Mouse (Mus musculus) neural tube, embryonic 13.5 days (tissue): Measurements from ENCODE around the gene Gm6169. TPM values are rescaled to one million over a fixed set of nuclear protein-coding genes. Genes with fewer than 3 reads are reported as not detected.
"Not testable (repeated sequence)": the region's sequence is repeated elsewhere in the genome, so short reads cannot be mapped to it uniquely, and the experiment has no call there.

ENCODE experiments used
- ATAC-seq: fragments of 200-750 bp; cut with Nextera tagmentation; 2 replicates; pipeline ENCODE4 v1.8.0; 2017; ENCODE audit warnings: low read depth, mild to moderate bottlenecking, moderate TSS enrichment, moderate library complexity
- H3K27ac ChIP-seq: fragments of 300-500 bp; sonication (generic); replicated peaks from 2 replicates; pipeline ENCODE4 v1.5.1; 2015; ENCODE audit warnings: moderate library complexity, mild to moderate bottlenecking, inconsistent platforms
- H3K27me3 ChIP-seq: fragments of 300-500 bp; sonication (generic); 2 replicates; pipeline ENCODE4 v1.6.1; 2015; ENCODE audit warnings: mild to moderate bottlenecking, inconsistent platforms
- H3K36me3 ChIP-seq: fragments of 300-500 bp; sonication (generic); 2 replicates; pipeline ENCODE4 v1.6.1; 2015; ENCODE audit warnings: mild to moderate bottlenecking, inconsistent platforms
- H3K4me1 ChIP-seq: fragments of 300-500 bp; sonication (generic); replicated peaks from 2 replicates; pipeline ENCODE4 v1.6.1; 2015; ENCODE audit warnings: inconsistent platforms
- H3K4me2 ChIP-seq: fragments of 300-500 bp; sonication (generic); 2 replicates; pipeline ENCODE4 v1.6.1; 2015; ENCODE audit warnings: inconsistent platforms, mild to moderate bottlenecking, moderate library complexity
- H3K4me3 ChIP-seq: fragments of 300-500 bp; sonication (generic); 2 replicates; pipeline ENCODE4 v1.5.1; 2015; ENCODE audit warnings: mild to moderate bottlenecking, inconsistent platforms
- H3K9ac ChIP-seq: fragments of 300-500 bp; sonication (generic); 2 replicates; pipeline ENCODE4 v1.6.1; 2015; ENCODE audit warnings: moderate library complexity, mild to moderate bottlenecking, inconsistent platforms
- H3K9me3 ChIP-seq: fragments of 300-500 bp; sonication (generic); 2 replicates; pipeline ENCODE4 v1.6.1; 2016; ENCODE audit warnings: inconsistent platforms
- WGBS: fragments of 180-500 bp; shearing (Covaris S2); methylation state at CpG from one replicate; pipeline ENCODE4 v1.1.7; 2015; 5-methylcytosine and 5-hydroxymethylcytosine counted together
- polyA plus RNA-seq: library from polyadenylated mRNA; unstranded; fragments of >200 nt; fragmentation: Nextera tagmentation; extraction: Ambion mirVana; gene quantifications from 2 replicates; pipeline ENCODE4 v1.2.1, GENCODE M21; 2015

The Gm6169 gene
- polyA plus RNA-seq, 1 experiment from 2014 or later, result 1.4 TPM

DNA sequence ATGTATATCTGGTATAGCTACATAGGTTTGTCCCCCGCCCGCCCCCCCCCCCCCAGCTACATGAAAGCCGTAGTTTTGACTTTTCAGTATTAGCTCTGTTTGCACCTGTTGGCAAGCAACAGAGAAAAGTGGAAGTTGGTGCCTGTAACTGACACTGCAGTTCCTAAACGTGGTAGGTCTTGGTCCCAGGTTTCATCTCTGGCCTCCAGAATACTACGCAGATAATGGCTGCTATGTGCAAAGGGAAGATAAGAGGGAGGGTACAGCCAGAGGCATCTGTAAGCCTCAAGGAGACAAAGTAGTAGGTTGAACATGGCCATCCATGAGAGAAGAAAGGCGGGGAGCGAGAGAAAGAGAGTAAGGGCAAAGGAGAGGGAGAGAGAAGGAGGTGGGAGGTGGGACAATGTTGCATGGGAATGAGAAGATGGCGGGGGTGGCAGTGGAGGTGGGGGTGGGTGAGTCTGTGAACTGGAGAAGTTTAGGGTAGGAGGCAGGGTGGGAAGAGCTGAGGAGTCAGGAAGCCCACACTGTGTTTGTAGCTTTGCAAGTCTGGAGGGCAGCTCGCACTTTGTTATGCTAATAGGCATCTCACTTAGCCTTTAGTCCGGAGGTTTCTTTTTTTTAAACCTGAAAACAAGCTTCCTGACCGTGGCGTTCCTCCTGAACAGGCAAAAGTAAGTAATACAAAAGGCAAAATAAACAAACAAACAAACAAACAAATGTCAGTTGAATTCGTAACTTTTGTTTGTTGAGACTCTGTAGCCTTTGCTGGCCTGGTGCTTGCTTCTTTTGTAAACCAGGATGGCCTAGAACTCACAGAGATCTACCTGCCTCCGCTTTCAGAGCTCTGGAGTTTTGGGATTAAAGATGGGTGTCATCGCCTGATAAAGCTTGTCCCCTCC lies 32.1 kb downstream of the Gm6169 start, which contains the start of gene Fam169a:
Gene Fam169a (plus strand): TSS at position 638 of the 902 bp plus-strand sequence.
- no peak within 1 kb of the TSS for H3K4me2 ChIP-seq
- no peaks in the 10 kb centered on the region for H3K9me3 ChIP-seq
- 39% methylated on average over 15 of the region's 15 CpGs for WGBS
- H3K9ac ChIP-seq, result no peak within 1 kb of the TSS
- peaks cover 6% of the 10 kb centered on the region; the same call in 1 of the 2 replicates for H3K27me3 ChIP-seq
- H3K27ac ChIP-seq, result no peak within 1 kb of the TSS
- no peak within 1 kb of the TSS for H3K4me3 ChIP-seq
- no peak for ATAC-seq
- no peaks in the 10 kb centered on the region for H3K36me3 ChIP-seq
- H3K4me1 ChIP-seq, result 0 out of 2 replicates have a peak, but pooled peaks cover under 1% of the 10 kb centered on the region

DNA sequence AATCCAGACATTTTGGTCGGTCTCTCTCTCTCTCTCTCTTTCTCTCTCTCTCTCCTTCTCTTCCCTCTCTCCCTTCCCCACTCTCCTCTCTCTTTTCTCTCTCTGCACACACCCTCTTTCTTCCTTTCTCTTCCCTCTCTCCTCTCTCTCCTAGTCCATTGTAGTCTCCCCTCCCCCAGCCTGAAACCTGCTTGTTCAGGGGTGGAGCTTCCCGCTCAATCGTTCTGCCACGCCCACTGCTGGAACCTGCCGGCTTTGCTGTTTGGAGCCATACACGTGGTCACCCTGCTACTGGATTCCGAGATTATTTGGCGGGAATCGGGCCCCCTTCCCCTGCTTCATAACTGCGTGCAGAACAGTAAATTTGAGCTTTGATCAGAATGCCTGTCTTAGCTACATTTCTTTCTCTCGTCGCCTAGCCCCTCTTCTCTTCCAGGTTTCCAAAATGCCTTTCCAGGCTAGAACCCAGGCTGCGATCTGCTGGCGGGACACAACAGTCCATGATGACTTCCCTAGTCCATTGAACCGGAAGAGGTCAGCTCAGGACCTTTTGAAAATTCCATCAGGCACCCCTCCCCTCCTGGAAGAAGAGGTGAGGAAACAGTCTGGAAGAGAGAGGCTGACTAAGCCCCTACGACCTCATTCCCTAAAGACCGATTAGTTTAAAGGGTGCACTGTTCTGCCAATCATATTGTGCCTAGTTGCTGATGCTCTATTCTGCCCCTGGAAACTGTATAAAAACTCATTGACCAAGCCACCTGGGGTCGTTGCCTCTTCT lies 34.0 kb downstream of the Gm6169 start:
- 45% methylated on average over 18 of the region's 18 CpGs for WGBS
- not testable (repeated sequence) for ATAC-seq

DNA sequence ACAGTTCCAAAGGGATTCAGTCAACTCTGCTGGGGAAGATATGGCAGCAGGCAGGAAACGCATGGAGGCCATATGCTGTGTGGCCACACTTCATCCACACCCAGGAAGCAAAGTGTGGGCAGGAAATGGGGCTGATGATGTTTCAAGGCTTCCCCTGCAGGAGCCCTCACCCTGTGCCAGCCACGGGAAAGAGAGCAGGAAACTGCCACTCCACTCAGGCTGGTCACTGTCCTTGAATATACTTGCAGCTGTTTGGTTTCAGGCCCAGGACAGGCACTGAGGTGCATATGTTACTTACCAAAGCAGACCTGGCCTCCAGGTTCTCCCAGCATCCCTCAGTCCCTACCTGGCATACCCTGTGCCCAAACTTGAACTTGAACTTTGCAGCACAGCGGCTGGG lies 34.6 kb downstream of the Gm6169 start:
- H3K27ac ChIP-seq, result no peak overlapping the region
- ATAC-seq, result no peak
- no peak overlapping the region for H3K4me3 ChIP-seq
- no peaks in the 10 kb centered on the region for H3K4me1 ChIP-seq
- no peaks in the 10 kb centered on the region for H3K27me3 ChIP-seq
- no peaks in the 10 kb centered on the region for H3K9me3 ChIP-seq
- H3K9ac ChIP-seq, result no peak overlapping the region
- H3K36me3 ChIP-seq, result no peaks in the 10 kb centered on the region
- H3K4me2 ChIP-seq, result no peak overlapping the region
- 55% methylated on average over 3 of the region's 3 CpGs for WGBS

More for the DNA sequence above, 34.0 kb downstream of the Gm6169 start:
- 0 out of 2 replicates have a peak overlapping the region, but pooled peaks have one; percentile 13 for H3K4me2 ChIP-seq
- H3K4me1 ChIP-seq, H3K4me3 ChIP-seq, H3K9me3 ChIP-seq, H3K27ac ChIP-seq, H3K27me3 ChIP-seq, H3K36me3 ChIP-seq, H3K9ac ChIP-seq: not testable (repeated sequence)

- 81% methylated on average over 2 of the region's 2 CpGs for WGBS
- H3K4me1 ChIP-seq, result no peaks in the 10 kb centered on the region
- ATAC-seq, result no peak
- H3K9me3 ChIP-seq, result no peaks in the 10 kb centered on the region
- H3K4me2 ChIP-seq, result no peak overlapping the region
- H3K9ac ChIP-seq, result no peak overlapping the region
- H3K27me3 ChIP-seq, result no peaks in the 10 kb centered on the region
- H3K36me3 ChIP-seq, result no peaks in the 10 kb centered on the region
- no peak overlapping the region for H3K4me3 ChIP-seq
- H3K27ac ChIP-seq, result no peak overlapping the region
Measured at GRCm38 (mm10) chr13:97063431-97063830, 35.6 kb downstream of the Gm6169 start.

DNA sequence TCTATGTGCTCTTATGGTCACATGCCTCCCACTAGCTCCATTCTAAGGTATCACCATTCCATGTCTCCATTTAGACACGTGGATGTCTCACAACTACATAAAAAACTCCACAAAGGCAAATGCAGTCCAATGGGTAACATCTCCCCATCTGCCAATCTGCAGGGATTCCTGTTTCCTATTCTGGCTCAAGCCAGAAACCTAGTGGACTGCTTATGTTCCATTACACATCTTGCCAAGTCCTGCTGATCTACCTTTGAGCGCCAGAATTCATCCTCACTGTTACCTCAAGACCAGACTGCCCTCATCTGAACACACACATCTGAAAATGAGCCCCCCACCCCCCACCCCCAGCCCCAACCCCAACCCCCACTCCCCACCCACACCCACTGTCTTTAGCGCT lies 36.9 kb downstream of the Gm6169 start:
- H3K27ac ChIP-seq, result no peak overlapping the region
- no peak overlapping the region for H3K4me2 ChIP-seq
- no peaks in the 10 kb centered on the region for H3K27me3 ChIP-seq
- WGBS, result 97% methylated on average over 3 of the region's 3 CpGs
- no peak overlapping the region for H3K9ac ChIP-seq
- H3K4me1 ChIP-seq, result no peaks in the 10 kb centered on the region
- H3K36me3 ChIP-seq, result no peaks in the 10 kb centered on the region
- H3K9me3 ChIP-seq, result no peaks in the 10 kb centered on the region
- no peak overlapping the region for H3K4me3 ChIP-seq
- ATAC-seq, result no peak

GRCm38 (mm10) chr13:97060331-97060730 lies 38.7 kb downstream of the Gm6169 start:
- ATAC-seq, result no peak
- H3K27me3 ChIP-seq, result no peaks in the 10 kb centered on the region
- no peaks in the 10 kb centered on the region for H3K36me3 ChIP-seq
- no peak overlapping the region for H3K27ac ChIP-seq
- no peak overlapping the region for H3K4me3 ChIP-seq
- no peak overlapping the region for H3K4me2 ChIP-seq
- WGBS, result 63% methylated on average over 2 of the region's 8 CpGs
- no peaks in the 10 kb centered on the region for H3K9me3 ChIP-seq
- no peak overlapping the region for H3K9ac ChIP-seq
- H3K4me1 ChIP-seq, result no peaks in the 10 kb centered on the region

DNA sequence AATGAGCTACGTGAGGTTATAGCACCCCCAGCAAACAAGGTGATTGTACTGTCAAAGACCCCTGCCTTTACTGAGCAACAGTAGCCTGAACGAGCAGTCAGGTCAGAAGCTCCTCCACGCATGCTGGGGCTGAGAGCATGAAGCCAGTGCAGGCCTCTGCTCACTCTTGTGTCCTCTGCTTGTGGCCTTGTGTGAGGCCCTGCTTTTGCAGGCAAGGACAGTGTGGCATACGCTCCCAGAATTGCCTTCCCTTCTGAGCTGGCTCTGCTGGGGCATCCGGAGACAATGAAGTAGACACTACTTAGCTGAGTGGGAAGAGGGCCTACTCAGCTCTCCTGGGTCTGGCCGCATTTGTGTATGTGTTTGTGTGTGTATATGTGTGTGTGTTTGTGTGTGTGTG lies 39.3 kb downstream of the Gm6169 start:
- 90% methylated on average over 6 of the region's 6 CpGs for WGBS

DNA sequence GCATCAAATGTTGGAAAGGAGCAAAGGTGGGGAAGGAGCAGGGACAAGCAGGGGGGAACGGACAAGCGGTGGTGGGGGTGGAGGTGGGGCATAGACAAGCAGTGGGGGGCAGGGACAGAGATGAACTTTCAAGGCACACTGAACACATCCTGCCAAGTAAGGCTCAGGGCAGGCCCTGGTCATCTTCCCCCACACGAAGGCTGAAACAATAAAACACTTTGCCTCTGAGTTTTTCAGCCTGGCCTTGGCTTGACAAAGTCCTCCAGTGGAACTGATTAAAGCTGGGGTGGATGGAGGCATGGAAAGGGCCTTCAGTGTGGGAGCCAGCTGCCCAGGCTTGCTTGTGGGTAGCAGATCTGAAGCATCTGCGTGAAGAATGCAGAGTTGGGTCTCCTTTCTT lies 41.2 kb downstream of the Gm6169 start:
- ATAC-seq, result no peak
- Histone ChIP-seq H3K27ac (no peak overlapping the region), H3K4me1 (no peaks in the 10 kb centered on the region), H3K4me3 (no peak overlapping the region), H3K36me3 (no peaks in the 10 kb centered on the region), H3K9ac (no peak overlapping the region), H3K27me3 (no peaks in the 10 kb centered on the region), H3K4me2 (no peak overlapping the region), H3K9me3 (no peaks in the 10 kb centered on the region)
- WGBS, result 58% methylated on average over 4 of the region's 4 CpGs

More for the DNA sequence above, 39.3 kb downstream of the Gm6169 start:
- Histone ChIP-seq H3K9me3 (no peaks in the 10 kb centered on the region), H3K27me3 (no peaks in the 10 kb centered on the region), H3K4me2 (no peak overlapping the region), H3K9ac (no peak overlapping the region), H3K4me3 (no peak overlapping the region), H3K36me3 (no peaks in the 10 kb centered on the region), H3K27ac (no peak overlapping the region), H3K4me1 (no peaks in the 10 kb centered on the region)
- no peak for ATAC-seq

GRCm38 (mm10) chr13:97053844-97054243 lies 45.2 kb downstream of the Gm6169 start:
- Histone ChIP-seq H3K27ac (no peak overlapping the region), H3K4me1 (no peaks in the 10 kb centered on the region), H3K4me3 (no peak overlapping the region), H3K9ac (no peak overlapping the region), H3K9me3 (no peaks in the 10 kb centered on the region), H3K4me2 (no peak overlapping the region), H3K36me3 (no peaks in the 10 kb centered on the region), H3K27me3 (no peaks in the 10 kb centered on the region)
- no peak for ATAC-seq
- 69% methylated on average over 8 of the region's 8 CpGs for WGBS

DNA sequence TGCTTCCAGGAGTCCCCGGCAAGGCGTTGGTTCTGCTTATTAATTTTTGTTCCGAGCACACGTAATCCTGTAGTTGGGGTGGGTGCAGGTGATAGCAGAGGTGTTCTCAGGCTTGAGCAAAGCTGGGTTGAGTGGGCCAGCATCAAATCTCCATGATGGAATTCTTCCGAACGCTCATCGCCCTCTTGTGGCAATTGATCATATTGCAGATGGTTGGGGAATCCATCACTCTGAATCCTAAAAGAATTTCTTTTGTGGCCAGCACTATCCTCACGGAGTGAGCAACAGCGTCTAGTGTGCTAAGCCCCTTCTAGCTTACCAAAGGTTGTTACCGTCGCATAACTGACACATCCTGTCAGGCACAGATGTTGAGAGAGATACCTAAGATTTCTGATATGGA lies 46.4 kb downstream of the Gm6169 start:
- no peaks in the 10 kb centered on the region for H3K36me3 ChIP-seq
- no peak overlapping the region for H3K4me2 ChIP-seq
- H3K4me1 ChIP-seq, result no peaks in the 10 kb centered on the region
- no peak overlapping the region for H3K9ac ChIP-seq
- H3K27me3 ChIP-seq, result no peaks in the 10 kb centered on the region
- 15% methylated on average over 11 of the region's 11 CpGs for WGBS
- ATAC-seq, result 0 out of 2 replicates have a peak, but pooled peaks have one; percentile 43
- no peaks in the 10 kb centered on the region for H3K9me3 ChIP-seq
- H3K27ac ChIP-seq, result no peak overlapping the region
- no peak overlapping the region for H3K4me3 ChIP-seq

DNA sequence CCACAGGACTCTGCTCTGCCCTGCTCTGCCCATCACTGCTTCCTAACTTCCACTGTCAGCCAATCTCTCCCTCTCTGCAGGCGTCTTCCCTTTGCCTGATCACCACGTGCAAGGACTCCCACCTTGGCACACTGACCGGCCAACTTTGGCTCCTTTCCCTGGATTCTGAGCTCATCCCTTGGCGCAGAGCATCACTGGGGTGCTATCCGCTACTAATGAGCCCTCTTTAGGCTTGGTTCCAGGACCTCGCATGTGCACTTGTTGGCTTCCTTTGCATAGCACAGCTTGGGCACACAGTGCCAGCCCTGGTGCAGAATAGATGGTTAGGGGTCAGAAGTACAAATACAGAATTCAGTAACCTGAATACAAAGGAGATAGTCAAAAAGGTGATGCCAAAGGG lies 47.9 kb downstream of the Gm6169 start:
- no peaks in the 10 kb centered on the region for H3K9me3 ChIP-seq
- no peak overlapping the region for H3K4me3 ChIP-seq
- H3K27ac ChIP-seq, result no peak overlapping the region
- ATAC-seq, result no peak
- H3K36me3 ChIP-seq, result no peaks in the 10 kb centered on the region
- no peaks in the 10 kb centered on the region for H3K4me1 ChIP-seq
- H3K4me2 ChIP-seq, result no peak overlapping the region
- H3K9ac ChIP-seq, result no peak overlapping the region
- H3K27me3 ChIP-seq, result no peaks in the 10 kb centered on the region
- WGBS, result 75% methylated on average over 6 of the region's 6 CpGs
